Mouse (Mus musculus) adrenal gland, adult (tissue): Measurements from ENCODE around the gene Frem1.

Source experiments
- DNase-seq, 2 experiments: peaks; one replicate each; pipeline ENCODE4 v3.0.0; 2022 to 2023; ENCODE audit warnings: low spot score in 1 of 2; ENCODE audit not compliant: inconsistent age in 2 of 2

Gene Frem1

DNA sequence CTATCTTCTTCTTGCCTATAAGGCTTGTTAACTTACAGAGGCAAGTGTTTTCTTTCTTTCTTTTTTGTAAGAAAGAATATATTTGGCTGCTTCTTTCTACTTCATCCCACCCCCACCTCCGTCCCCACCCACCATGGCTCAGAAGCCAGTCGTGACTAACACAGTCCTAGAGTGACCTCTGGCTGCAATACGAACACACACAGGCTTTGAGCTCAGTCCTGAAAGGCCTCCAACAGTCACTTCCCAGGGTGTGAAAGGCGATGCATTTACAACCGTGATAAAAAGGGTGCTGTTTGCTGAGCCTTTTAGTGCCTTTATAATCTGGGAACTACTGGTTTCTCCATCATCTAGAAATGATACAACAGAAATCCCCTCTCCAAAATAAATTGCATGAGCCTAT, 117.8 kb downstream of the Frem1 start:
- DNase-seq: peak in 1 of 2 experiments; percentile 59

DNA sequence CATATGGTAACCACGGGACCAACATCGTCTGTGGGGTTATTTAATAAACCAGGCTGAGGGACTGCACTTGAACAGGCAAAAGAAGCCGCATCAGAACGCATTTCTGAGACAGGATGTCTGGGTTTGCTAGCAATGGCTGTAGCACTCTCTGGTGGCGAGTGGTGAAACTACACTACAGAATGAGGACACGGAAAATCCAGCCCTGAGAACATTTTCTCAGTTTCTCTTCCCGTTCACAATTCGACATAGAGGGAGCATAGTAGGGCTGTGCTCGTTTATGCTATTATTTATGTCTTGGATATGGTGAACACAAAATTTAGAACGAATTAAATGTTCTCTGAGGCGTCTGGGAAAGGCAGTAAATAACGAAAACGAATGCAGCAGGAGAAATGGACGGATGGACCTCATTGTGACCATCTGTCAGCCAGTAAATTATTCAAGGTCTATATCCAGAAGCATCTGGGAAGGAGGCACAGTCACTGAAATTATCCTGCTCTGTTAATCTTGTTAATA, 118.4 kb downstream of the Frem1 start:
- peak; percentile 50 to 88 for DNase-seq

DNA sequence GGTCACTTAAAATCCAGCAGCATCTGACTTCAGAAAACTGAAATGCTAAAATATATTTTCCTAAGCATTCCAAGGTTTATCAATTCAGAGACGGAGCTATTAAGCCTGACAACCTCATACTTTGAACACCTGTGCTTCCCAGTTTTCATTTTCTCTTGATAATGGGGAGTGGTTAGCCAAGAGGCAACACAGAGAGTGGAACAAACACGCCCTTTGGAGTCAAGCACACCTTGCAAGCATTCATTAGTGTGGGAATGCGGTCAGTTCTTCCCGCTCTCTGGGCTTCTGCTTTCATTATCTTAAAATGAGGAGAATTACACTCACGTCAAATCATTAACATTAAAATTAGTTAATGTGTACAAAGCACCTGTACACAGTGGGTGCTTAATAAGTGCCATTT, 122.1 kb downstream of the Frem1 start:
- no peak for DNase-seq

DNA sequence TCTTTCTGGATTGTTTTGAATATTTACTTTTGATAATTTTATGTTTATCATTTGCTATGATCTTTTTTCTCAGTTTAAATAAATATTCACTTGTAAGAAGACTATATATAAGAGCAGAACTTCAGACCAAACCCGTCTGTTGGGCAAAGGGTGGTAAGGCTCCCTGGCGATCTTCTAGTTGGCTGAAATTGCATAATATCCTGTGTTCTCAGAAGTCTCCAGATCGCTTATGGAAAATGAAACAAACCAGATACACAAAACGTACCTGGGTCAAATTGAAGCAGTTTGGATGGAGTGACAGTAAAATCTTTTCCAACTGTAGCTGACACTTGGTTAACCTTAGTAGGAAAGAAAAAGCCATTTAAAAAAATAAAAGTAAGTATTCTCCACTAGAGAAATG, 130.2 kb downstream of the Frem1 start:
- no peak for DNase-seq

DNA sequence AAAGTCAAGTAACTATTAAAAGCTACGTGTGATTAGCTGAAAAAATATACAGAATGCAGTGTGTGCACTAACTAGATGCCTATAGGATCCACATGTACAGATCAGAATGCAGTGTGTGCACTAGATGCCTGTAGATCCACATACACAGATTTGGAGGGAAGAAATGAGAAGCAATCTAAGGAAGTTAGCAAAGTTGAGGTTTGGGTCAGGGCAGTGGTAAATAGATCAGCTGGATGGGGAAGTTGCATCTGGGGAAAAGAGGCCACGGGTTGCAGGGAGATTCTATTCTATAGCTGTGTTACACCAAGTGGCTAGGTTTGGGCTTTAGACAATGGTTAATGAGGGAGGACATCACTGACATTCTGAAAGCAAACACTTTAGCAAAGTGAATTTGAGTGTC, 133.5 kb downstream of the Frem1 start:
- no peak for DNase-seq

DNA sequence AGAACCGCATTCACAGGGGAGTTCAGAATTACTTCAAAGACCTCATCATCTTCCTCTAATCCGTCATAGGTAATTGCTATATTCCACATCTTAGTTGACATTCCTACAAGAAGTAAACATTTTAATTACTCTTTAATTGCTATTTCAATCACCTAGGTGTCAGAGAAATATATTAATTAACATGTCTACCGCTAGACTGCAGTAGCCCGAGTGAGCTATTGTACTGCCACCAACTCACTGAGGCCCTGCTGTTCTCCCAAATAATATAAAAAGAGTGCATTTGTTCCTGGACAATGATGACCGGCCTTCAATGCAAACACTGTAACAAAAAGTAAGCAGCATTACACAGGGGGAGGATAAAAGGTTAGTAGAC, 135.5 kb downstream of the Frem1 start:
- no peak for DNase-seq

DNA sequence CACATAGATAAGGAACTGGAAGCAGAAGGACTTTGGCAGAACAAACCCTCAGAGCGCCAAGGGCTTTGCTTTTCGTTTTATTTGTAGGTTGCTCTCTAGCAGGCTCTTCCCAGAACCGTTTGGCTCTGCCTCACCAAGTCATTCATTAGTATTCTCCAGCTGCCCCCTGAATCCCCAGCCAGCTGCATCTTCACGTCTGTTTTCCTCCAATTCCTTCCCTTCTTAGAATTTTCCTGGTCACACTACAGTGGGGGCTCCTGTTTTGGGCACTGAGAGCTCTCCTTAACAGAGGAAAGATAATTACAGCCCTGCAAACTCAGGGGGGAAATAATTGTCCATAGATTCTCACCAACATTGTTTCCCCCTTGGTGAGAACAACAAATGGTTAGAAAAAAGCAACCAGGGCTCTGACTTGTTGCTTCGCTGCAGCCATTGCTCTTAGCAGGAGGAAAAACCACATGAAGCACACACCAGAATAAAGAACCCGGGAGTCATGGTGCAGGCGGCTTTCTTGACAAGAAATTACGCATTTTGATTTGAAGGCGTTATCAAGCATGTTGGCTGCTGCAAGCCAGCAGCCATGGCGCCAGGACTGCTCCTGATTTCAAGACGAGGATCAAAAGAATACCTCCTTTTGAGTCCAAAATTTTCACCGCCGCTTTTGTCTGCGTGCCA, 136.0 kb downstream of the Frem1 start:
- DNase-seq: no peak

DNA sequence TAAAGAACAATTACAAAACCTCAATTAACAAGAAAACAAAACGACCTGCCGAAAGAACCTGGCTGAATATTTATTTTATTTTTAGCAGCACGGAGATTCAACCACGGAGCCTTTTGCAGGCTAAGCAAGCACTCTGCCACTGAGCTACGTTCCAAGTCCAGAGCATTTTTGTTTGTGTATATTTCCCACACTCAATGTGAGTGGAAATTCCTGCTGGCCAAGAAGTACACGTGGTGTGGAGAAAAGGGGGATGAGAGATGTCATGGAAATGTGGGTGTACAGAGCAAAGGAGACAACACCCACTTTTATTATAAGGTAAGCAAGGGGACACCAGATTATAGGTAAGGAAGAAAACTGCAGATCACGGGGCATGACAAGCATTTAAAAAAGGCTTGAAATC, 136.6 kb downstream of the Frem1 start:
- DNase-seq: no peak

DNA sequence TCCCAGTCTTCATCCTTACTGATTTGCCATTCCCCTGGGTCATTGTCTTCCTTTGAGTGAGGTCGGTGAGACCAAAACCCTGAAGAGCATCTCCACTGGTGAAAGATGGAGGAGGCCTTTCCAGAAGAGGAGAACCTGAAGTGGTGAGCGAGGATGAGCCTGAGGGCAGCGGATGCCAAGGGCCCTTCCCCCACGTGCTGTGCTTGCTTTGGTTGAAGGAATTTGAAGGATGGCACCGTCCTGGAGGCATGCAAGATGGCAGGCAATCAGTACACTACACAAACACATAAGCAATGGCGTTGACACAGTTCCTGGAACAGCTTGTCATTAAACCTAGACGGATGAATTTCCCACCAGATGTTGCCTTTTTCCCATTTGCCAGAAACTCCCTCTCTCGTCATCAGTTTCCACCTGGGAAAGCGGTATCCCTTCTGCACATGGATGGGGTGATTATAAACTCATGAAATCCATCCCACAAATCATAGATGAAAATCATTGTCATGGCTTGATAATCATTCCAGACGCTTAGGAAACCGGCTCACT, 137.5 kb downstream of the Frem1 start:
- DNase-seq: no peak

DNA sequence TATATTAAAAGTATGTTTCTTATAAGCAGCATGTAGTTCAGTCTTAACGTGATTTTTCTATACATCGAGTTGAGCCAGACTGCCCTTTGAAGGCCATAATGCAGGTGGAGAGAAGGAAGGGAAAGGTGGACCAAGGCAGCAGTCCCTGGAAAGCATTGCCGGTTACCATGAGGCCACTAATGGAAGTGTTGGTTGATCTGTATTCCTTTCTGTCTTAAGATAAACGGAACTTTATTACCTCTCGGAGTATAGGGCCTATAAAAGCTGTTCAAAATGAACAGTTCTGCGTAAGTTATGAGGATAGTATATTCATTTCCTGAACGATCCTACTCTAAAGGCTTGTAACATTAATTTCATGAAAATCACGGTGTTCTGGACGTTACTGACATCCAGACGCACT, 156.9 kb downstream of the Frem1 start:
- DNase-seq: no peak

DNA sequence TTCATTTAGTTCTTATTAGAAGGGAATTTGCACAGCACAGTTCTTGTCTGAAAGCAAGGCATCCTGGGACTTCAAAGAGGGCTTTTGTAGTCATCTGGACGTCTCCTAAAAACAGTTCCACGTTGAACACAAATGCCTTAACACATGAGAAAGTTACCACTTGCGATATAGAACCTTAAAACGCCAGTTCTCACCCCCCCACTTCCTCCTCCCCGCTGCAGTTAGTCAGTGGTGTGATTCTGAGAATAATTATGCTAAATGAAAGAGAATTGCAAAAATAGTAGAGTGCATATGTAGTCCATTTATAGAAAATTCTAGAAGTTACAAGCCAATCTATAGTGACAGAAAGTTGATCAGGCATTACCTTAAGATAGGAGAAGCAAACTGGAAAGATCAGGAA, 159.9 kb downstream of the Frem1 start:
- DNase-seq: no peak

DNA sequence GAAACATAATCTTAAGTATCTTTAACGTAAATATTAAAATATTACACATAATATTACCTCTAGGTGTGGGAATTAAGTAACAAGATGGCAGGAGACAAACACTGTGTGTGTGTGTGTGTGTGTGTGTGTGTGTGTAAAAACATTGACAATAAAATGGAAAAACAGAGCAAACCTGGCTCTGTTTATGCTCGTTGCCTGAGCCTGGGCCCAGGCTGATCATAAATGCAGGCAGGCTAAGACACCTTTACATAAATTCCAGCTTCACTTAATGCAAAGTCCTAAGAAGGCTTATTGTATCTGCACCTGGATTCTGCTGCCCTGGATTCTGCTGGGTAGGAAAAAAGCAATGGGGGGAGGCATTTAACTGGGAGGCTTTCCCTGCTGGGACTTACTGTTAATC, 160.6 kb downstream of the Frem1 start:
- no peak for DNase-seq

DNA sequence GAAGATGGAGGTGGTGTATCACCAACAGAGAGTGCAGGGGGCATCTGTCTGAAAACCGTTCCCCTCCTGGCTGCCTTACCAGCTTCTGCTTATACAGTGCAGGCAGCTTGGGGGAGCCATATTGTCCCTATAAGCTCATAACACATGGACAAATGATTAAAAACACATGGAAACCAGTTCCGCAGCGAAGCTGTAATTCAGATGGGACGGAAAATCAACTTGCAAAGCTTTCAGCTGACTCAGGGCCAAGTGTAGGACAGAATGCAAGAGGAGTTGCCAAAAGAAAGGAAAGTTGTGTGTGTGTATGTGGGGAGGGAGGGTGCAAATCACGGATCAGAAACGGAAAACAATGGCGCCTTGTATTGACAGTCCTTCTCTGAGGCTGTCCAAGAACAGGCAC, 161.1 kb downstream of the Frem1 start:
- no peak for DNase-seq

DNA sequence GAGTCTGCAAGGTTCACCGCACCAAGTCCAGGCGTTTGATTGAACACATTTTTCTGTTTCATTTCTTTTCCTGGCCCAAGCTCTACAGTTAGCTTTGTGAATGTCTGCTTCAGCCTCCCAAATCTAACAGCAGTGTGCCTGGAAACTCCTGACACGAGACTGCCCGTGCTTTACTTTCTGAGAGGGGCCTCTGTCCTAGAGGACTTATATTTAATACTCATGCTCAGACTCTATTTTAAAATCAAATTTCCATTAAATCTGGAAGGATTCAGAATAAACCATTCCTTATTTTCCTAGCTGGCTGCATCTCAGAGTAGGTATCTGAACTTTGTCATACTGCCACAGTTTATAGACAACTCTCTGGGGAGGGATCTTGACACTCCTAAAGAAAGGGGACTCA, 161.6 kb downstream of the Frem1 start:
- DNase-seq: no peak

DNA sequence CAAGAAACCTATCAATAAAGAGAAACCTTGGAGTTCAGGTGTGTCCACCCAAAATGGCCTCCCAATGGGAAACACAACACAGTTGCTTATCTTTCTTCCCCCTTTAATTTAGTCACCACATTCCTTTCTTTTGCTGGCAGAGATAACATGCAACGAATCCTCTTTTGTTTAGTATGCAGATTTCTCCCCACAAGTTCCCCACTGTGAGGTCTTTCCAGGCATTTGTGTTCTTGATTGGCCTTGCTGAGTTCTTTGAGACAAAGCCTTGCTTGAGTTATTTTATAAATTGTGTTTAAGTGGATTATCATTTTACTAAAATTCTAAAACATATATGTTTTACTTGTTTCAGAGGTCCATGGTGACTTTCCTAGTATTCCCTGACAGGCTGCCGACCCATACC, 166.0 kb downstream of the Frem1 start:
- DNase-seq: no peak

DNA sequence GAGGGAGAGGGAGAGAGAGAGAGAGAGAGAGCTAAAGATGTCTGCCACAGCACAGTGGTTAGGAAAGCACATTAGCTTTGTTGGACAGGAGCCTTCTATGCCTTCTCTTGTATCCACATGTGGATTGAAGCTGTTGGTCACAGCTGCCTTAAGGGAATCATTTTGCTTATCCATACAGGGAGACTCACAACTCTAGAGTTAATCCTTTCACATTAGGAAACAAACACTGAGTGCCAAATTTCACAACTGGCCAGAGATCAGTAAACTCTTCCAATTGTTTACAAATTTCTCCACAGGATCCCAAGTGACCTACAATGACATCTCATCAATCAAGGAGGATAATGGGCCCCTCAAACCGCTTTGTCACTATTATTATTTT, 166.6 kb downstream of the Frem1 start:
- DNase-seq: no peak

DNA sequence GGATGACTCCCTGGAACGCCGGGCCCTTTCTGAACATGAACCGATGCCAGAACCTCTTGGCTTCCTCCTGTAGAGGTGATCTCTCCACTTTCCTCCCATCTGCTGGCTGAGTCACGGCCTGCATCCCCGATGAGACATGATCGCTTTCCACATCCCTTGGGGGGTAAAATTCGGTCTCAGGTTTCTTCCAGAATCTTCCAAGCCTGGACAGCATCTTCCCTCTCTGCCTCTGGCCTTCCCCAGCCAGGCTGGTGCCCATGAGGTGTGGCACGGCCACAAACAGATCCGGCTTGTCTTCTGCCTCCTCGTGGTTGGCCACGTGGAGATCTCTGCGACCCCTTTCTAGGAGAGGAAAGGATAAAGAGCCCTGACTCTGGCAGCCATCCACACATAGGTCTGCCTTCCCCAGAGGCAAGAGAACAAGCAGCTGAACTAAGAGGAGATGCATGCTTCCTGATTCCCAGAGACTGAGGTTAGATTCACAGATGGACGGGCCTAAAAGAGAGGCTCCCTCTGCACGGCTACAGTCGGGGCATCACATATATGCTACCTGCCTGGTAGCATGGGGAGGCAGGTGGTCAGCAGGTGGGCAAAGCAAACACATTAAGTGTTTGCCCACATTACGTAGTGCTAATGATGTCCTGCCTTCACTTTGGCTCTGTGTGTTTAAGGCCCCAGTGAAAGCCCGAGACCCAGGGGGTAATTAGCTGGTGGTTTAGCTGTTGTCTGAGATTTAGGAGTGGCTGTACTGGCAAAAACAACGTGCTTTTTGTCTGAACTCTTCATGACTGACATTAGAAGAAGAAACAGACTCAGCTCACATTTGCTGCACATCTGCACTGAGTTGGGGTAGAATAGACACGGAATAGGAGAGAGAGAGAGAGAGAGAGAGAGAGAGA, 167.3 kb downstream of the Frem1 start, which contains the start of gene Cer1:
Gene Cer1, minus strand, starts transcription at position 513 of the 899 bp plus-strand sequence.
- DNase-seq: no peak

DNA sequence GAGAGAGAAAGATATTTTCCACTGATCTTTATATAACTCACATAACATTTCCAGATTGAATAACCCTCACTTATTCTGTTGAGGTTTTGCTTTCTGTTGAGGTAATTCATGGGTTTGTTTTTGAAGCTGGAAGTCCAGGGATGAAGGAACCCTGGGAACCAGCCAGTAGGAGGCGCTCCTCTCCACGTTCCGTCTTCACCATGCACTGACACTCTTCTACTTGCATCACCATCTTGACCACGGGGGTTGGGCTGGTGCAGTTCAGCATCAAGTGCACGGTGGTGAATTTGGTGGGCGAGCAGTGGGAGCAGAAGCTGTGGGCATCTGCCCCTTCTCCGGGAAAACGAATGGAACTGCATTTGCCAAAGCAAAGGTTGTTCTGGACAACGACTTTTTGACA, 169.6 kb downstream of the Frem1 start:
- DNase-seq: no peak

DNA sequence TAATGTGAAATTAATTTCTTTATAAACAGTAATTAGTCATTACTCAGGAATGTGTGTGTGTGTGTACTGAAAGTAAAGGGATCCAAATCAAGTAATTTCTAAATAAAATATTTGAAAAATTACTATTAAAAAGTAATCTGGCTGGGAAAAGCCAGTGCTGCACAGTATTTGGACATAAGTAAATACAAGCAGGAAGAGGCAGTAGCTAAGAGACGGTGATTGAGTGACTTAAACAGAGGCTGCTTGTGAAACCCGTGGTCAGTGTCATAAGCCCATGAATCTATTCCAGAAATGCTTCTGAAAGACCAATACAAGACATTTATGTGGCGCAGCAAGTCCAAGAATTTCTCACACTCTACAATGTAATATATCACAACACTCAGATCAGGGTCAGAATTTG, 170.8 kb downstream of the Frem1 start:
- no peak for DNase-seq

DNA sequence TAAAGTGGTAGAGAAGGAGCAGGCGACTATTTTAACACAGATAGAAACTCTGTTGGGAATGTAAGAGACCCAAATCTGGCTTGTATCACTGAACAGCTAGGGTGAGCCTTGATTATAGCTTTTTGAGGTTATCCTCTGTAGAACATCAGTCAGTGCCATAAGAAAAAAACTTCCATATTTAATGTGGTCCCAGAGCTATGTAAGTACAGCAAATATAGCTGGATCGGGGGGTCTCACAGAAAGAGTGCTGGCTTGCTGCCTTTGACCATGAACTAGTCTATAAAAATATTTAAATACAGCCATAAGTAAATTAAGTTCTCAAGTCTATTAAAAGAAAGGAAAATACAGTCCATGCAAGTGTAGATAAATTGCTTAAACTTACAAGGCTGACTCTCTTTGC, 171.9 kb downstream of the Frem1 start:
- no peak for DNase-seq

DNA sequence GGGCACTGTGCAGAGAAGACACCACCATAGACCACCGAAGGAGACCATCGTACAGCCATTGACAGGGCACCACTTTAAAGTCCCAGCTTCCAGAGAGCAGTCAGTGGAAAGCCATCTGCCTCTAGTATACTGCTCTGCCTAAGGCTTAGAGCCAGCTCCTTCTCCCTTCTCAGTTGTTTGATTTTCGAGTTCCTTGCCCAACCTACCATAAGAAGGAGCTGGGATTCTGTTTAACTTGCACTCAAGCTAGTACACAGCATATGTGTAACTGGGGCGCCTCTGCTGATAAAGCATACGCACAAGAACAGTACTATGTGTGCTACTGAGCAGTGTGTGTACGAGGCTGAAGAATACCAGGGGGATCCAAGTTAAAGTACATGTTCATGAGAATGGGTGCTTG, 173.0 kb downstream of the Frem1 start:
- no peak for DNase-seq

DNA sequence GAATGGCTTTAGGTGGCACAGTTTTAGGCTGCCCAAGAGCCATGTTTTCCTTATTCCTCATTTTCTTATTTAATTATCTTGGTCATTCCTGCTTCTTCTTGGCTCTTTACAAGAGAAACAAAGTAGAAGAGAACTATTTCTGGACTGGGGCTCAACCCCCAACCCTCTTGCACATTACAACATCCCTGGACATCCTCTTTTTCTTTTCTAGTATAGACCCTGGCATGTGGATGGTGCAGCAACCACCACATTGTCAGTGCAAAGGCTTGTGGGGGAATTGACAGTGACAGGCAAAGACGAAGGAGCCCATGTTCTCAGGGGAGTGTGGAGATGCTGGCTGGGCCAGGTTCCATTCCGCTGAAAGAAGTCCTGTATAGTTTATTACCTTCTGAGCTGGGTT, 175.5 kb downstream of the Frem1 start:
- no peak for DNase-seq
